Mouse (Mus musculus) liver, adult 2 months (tissue): ENCODE data around the gene Veph1. TPM values are rescaled to one million over a fixed set of nuclear protein-coding genes. Genes with fewer than 3 reads are reported as not detected.

ENCODE experiments used
- DNase-seq: peaks from one replicate; pipeline ENCODE4 v3.0.0-alpha.2; 2011; ENCODE audit warnings: low read depth, low spot score; ENCODE audit errors: extremely low read depth
- H3K27ac ChIP-seq: fragments of 200-500 bp; replicated peaks from 2 replicates; pipeline ENCODE4 v1.5.1; 2012; ENCODE audit warnings: low read depth, mild to moderate bottlenecking, control low read depth, inconsistent platforms, low read length; ENCODE audit not compliant: insufficient read depth
- H3K27me3 ChIP-seq: fragments of 200-500 bp; 2 replicates; pipeline ENCODE4 v1.6.1; 2012; ENCODE audit warnings: mild to moderate bottlenecking, moderate library complexity, low read length, inconsistent platforms; ENCODE audit not compliant: control insufficient read depth, insufficient read depth
- H3K36me3 ChIP-seq: fragments of 200-500 bp; 2 replicates; pipeline ENCODE4 v1.6.1; 2012; ENCODE audit warnings: low read length, inconsistent platforms; ENCODE audit not compliant: control insufficient read depth, insufficient read depth
- H3K4me1 ChIP-seq: fragments of 200-500 bp; 2 replicates; pipeline ENCODE4 v1.6.1; 2011; ENCODE audit warnings: low read length; ENCODE audit not compliant: control insufficient read depth, insufficient read depth
- H3K4me3 ChIP-seq: fragments of 200-500 bp; 2 replicates; pipeline ENCODE4 v1.5.1; 2011; ENCODE audit warnings: low read depth, mild to moderate bottlenecking, control low read depth, low read length, moderate library complexity; ENCODE audit not compliant: insufficient read depth
- H3K79me2 ChIP-seq: fragments of 200-500 bp; 2 replicates; pipeline ENCODE4 v1.6.1; 2012; ENCODE audit warnings: inconsistent platforms, mild to moderate bottlenecking, low read length, moderate library complexity; ENCODE audit not compliant: control insufficient read depth, insufficient read depth
- H3K9ac ChIP-seq: fragments of 200-500 bp; 2 replicates; pipeline ENCODE4 v1.6.1; 2012; ENCODE audit warnings: low read depth, mild to moderate bottlenecking, control low read depth, inconsistent platforms, low read length
- CTCF ChIP-seq: fragments of 200-500 bp; IDR thresholded peaks from 2 replicates; pipeline ENCODE4 v1.5.1; 2011; ENCODE audit warnings: low read depth, low read length, control low read depth
- POLR2A ChIP-seq: fragments of 200-500 bp; IDR thresholded peaks from 2 replicates; pipeline ENCODE4 v1.6.1; 2011; ENCODE audit warnings: low read length, control low read depth; ENCODE audit not compliant: insufficient read depth; ENCODE audit errors: extremely low read depth
- WGBS: fragments of 180-500 bp; shearing (Covaris S2); methylation state at CpG from one replicate; pipeline ENCODE4 v1.1.7; 2018; 5-methylcytosine and 5-hydroxymethylcytosine counted together
- polyA plus RNA-seq: library from polyadenylated mRNA; depleted of rRNA; stranded (reverse); fragments of >200 nt; gene quantifications from 2 replicates; pipeline ENCODE4 v1.2.3, GENCODE M21; 2012
- total RNA-seq: library from RNA; depleted of rRNA; stranded (reverse); fragments of >200 nt; gene quantifications from 2 replicates; pipeline ENCODE4 v1.2.3, GENCODE M21; 2014

Veph1 gene
- total and polyA plus RNA-seq, 2 experiments, result 0.10 to 0.28 TPM

DNA sequence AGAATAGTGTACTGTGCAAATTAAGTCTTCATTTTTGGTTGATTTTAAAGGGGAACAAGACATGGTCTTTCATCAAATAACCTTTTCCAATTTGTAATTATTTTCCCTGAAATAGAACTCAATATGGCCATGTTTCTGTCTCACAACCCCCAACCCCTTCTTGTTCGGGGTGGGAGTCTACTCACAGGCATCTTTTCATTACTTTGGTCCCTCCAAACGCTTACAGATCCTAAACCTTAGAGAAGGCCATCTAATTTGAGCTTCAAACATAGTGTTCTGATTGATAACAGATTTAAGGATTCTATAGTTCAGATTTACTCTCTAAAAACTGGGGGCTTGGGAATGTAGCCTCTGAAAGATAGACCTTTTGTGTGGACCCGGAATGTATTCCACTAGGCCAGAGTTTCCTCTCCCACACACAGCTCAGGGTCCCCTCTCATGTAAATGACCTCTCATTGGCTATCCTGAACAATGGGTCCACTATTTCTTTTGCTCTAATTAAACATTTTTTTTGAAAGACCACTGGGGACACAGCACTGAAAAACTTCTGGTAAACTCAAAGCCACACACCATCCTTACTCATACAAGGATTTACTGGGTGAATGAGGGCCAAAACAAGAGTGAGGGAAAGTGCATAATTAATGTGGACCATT, 102.6 kb downstream of the Veph1 start:
- 82% methylated on average over 3 of the region's 3 CpGs for WGBS

DNA sequence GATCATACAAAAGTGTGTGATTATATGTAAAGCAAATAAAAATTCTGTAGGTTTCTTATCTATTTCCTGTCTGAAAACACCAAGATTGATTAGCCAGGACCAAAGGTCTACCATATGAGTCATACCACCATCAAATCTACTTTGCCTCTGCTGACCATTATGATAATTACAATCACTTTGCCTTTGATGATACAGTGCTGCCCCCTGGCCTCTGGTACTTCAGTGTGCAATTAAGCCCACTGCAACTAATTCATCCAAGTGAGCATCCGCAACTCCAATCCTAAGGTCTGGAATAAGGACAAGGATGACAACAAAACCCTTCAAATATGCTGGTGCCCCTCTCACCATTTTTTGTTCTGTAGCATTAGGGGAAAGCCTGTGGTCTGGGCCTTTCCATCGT, 117.0 kb downstream of the Veph1 start:
- no peaks in the 10 kb centered on the region for H3K36me3 ChIP-seq
- no peaks in the 10 kb centered on the region for H3K27me3 ChIP-seq
- no peak overlapping the region for H3K4me3 ChIP-seq
- no peak overlapping the region for H3K9ac ChIP-seq
- no peak for DNase-seq
- WGBS, result 75% methylated on average over 2 of the region's 2 CpGs
- TF ChIP-seq POLR2A (no peak), CTCF (no peak)
- no peak overlapping the region for H3K27ac ChIP-seq
- H3K4me1 ChIP-seq, result no peaks in the 10 kb centered on the region
- no peaks in the 10 kb centered on the region for H3K79me2 ChIP-seq

More for the DNA sequence above, 102.6 kb downstream of the Veph1 start:
- Histone ChIP-seq H3K27ac (no peak overlapping the region), H3K4me3 (no peak overlapping the region), H3K9ac (no peak overlapping the region), H3K36me3 (no peaks in the 10 kb centered on the region), H3K79me2 (no peaks in the 10 kb centered on the region), H3K4me1 (no peaks in the 10 kb centered on the region), H3K27me3 (no peaks in the 10 kb centered on the region)
- no peak for DNase-seq
- no peak for TF ChIP-seq POLR2A
- TF ChIP-seq CTCF, result no peak

DNA sequence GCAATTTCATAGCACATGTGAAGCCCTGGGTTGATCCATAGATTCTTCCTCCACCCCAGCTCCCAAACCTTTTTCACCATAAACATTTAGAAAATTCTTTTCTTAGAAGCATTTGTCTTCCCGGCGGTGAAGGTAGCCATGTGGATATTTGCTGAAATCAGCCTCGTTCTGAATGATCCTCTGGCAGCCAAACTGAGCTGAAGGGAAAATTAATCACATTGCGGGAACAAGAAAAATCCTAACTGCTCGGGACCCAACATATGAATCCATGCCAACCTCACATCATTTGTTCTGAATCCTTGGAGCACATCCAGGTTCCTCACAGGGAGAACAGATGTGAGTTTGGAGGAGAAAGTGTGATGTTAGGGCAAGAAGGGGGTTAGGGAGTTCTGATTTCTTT, 123.7 kb downstream of the Veph1 start:
- no peak for DNase-seq
- H3K27me3 ChIP-seq, result no peaks in the 10 kb centered on the region
- WGBS, result 86% methylated on average over 5 of the region's 5 CpGs
- no peak overlapping the region for H3K27ac ChIP-seq
- TF ChIP-seq CTCF (no peak), POLR2A (no peak)
- H3K4me3 ChIP-seq, result no peak overlapping the region
- no peaks in the 10 kb centered on the region for H3K36me3 ChIP-seq
- H3K79me2 ChIP-seq, result no peaks in the 10 kb centered on the region
- H3K9ac ChIP-seq, result no peak overlapping the region
- no peaks in the 10 kb centered on the region for H3K4me1 ChIP-seq

DNA sequence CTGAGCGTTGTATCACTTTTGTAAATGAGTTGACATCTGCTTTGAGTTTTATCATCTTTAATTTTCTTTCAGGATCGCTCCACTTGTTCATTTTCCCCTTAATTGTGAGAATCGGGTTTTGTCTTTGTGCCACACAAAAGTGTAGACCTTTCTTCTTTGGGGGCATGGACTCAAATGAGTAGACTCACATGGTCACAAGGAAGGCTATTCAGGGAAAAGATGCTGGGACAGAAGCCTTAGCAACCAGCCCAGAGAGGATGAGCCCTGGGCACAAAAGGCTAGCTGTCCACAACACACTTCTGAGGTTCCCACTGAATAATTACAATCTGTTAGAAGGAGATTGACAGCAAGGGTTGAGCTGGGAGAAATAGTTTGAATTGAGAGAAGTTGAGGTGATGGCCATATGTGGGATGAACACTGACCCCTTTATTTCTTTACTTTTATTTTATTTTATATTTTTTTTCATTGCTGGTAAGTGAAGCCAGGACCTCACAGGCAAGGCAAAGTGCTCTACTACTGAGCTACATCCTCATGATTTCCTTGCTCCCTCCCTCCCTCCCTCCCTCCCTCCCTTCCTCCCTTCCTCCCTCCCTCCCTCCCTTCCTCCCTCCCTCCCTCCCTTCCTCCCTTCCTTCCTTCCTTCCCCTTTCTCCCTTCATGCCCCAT, 126.6 kb downstream of the Veph1 start:
- WGBS, result 92% methylated on average over 3 of the region's 3 CpGs
- Histone ChIP-seq H3K27me3 (no peaks in the 10 kb centered on the region), H3K79me2 (no peaks in the 10 kb centered on the region), H3K4me3 (no peak overlapping the region), H3K36me3 (no peaks in the 10 kb centered on the region), H3K4me1 (no peaks in the 10 kb centered on the region), H3K27ac (no peak overlapping the region), H3K9ac (no peak overlapping the region)
- DNase-seq, result no peak
- TF ChIP-seq CTCF (no peak), POLR2A (no peak)

DNA sequence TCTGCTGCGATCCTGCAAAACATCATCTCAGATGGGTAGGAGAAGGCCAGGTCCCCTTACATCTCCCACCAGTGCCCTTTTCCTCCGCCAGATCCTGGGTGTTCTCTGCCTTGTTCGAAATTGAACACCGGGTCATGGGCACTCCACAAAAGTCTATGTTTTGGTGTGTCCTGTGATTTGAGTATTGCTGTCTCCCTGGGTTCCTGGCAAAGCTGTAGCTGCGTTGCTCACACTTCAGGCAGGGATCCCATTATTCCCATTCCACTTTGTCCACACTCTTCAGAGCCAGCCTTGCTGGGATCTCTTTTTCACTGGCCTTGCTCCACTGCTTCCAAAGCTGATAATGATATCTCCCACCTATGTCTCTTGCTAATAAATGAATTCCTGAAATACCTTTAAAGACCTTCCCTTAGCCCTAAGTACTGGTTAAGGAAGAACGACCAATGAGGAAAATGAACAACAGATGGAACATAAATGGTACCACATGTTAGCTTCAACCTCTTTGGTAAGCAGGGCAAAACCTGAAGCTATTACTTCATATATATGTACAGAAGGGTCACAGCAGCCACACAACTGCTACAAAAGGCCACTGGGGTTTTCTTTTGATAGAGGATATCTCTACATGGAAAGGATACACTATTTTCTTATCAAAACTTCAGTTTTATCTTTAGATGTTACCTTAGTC, 129.9 kb downstream of the Veph1 start:
- no peaks in the 10 kb centered on the region for H3K27me3 ChIP-seq
- no peak overlapping the region for H3K4me3 ChIP-seq
- TF ChIP-seq CTCF, result no peak
- no peak for TF ChIP-seq POLR2A
- H3K9ac ChIP-seq, result no peak overlapping the region
- H3K36me3 ChIP-seq, result no peaks in the 10 kb centered on the region
- no peak overlapping the region for H3K27ac ChIP-seq
- no peaks in the 10 kb centered on the region for H3K79me2 ChIP-seq
- no peak for DNase-seq
- 86% methylated on average over 6 of the region's 6 CpGs for WGBS
- no peaks in the 10 kb centered on the region for H3K4me1 ChIP-seq
